Mouse (Mus musculus): ENCODE measurements around the gene Piwil1. TPM values are rescaled to one million over a fixed set of nuclear protein-coding genes. Genes with fewer than 3 reads are reported as not detected.
"Not testable (repeated sequence)": the region's sequence is repeated elsewhere in the genome, so short reads cannot be mapped to it uniquely, and the experiment has no call there.

Gene Piwil1
- polyA plus RNA-seq, 1 experiment from 2014 or later: not detected

- Histone ChIP-seq H3K9ac (ENCODE audit: low read length) (no peak overlapping the region; the same call in 1 of the 2 replicates), H3K27me3 (ENCODE audit: control insufficient read depth, insufficient read depth, low read length) (no peaks in the 10 kb centered on the region), H3K4me2 (ENCODE audit: low read depth, low read length) (peak overlapping the region; percentile 42), H3K9me3 (replicated peaks; ENCODE audit: control insufficient read depth, low read length) (0 out of 2 replicates have a peak, but pooled peaks cover 5% of the 10 kb centered on the region), H3K4me1 (ENCODE audit: control insufficient read depth, insufficient read depth, low read length) (0 out of 2 replicates have a peak, but pooled peaks cover 2% of the 10 kb centered on the region), H3K36me3 (ENCODE audit: control insufficient read depth, insufficient read depth, low read length) (no peaks in the 10 kb centered on the region), H3K4me3 (replicated peaks; ENCODE audit: low read length) (no peak overlapping the region), H3K27ac (ENCODE audit: low read length) (no peak overlapping the region)
- ATAC-seq (ENCODE audit: insufficient read depth, low FRiP score): no peak
- 24% methylated on average over 10 of the region's 10 CpGs for WGBS
Measured at GRCm38 (mm10) chr5:128703688-128704087, 1.4 kb downstream of the Piwil1 start.

- peak overlapping the region; percentile 42 for H3K4me2 ChIP-seq (ENCODE audit: low read depth, low read length)
- no peak overlapping the region; the same call in 1 of the 2 replicates for H3K4me3 ChIP-seq (replicated peaks; ENCODE audit: low read length)
- ATAC-seq (ENCODE audit: insufficient read depth, low FRiP score): 0 out of 2 replicates have a peak, but pooled peaks have one; percentile 34
- no peak overlapping the region for H3K27ac ChIP-seq (ENCODE audit: low read length)
- 36% methylated on average over 18 of the region's 19 CpGs for WGBS
- H3K4me1 ChIP-seq (ENCODE audit: control insufficient read depth, insufficient read depth, low read length): 0 out of 2 replicates have a peak, but pooled peaks cover 2% of the 10 kb centered on the region
- H3K9ac ChIP-seq (ENCODE audit: low read length): no peak overlapping the region; the same call in 1 of the 2 replicates
- 0 out of 2 replicates have a peak, but pooled peaks cover 5% of the 10 kb centered on the region for H3K9me3 ChIP-seq (replicated peaks; ENCODE audit: control insufficient read depth, low read length)
- H3K27me3 ChIP-seq (ENCODE audit: control insufficient read depth, insufficient read depth, low read length): no peaks in the 10 kb centered on the region
- H3K36me3 ChIP-seq (ENCODE audit: control insufficient read depth, insufficient read depth, low read length): no peaks in the 10 kb centered on the region
Measured at GRCm38 (mm10) chr5:128704134-128704904, 2.0 kb downstream of the Piwil1 start.

- Histone ChIP-seq H3K9me3 (replicated peaks; ENCODE audit: control insufficient read depth, low read length) (0 out of 2 replicates have a peak, but pooled peaks cover 5% of the 10 kb centered on the region), H3K36me3 (ENCODE audit: control insufficient read depth, insufficient read depth, low read length) (no peaks in the 10 kb centered on the region), H3K4me3 (replicated peaks; ENCODE audit: low read length) (no peak overlapping the region), H3K9ac (ENCODE audit: low read length) (no peak overlapping the region), H3K4me1 (ENCODE audit: control insufficient read depth, insufficient read depth, low read length) (0 out of 2 replicates have a peak, but pooled peaks cover 2% of the 10 kb centered on the region), H3K4me2 (ENCODE audit: low read depth, low read length) (no peak overlapping the region), H3K27ac (ENCODE audit: low read length) (no peak overlapping the region), H3K27me3 (ENCODE audit: control insufficient read depth, insufficient read depth, low read length) (no peaks in the 10 kb centered on the region)
- WGBS: 98% methylated on average over 1 of the region's 1 CpGs
- no peak for ATAC-seq (ENCODE audit: insufficient read depth, low FRiP score)
Measured at GRCm38 (mm10) chr5:128706467-128706866, 4.1 kb downstream of the Piwil1 start.

GRCm38 (mm10) chr5:128707271-128707670, 4.9 kb downstream of the Piwil1 start:
- H3K27ac ChIP-seq (ENCODE audit: low read length): no peak overlapping the region
- no peak overlapping the region for H3K4me3 ChIP-seq (replicated peaks; ENCODE audit: low read length)
- H3K9ac ChIP-seq (ENCODE audit: low read length): no peak overlapping the region
- 90% methylated on average over 11 of the region's 11 CpGs for WGBS
- H3K4me1 ChIP-seq (ENCODE audit: control insufficient read depth, insufficient read depth, low read length): 0 out of 2 replicates have a peak, but pooled peaks cover 2% of the 10 kb centered on the region
- ATAC-seq (ENCODE audit: insufficient read depth, low FRiP score): no peak
- H3K27me3 ChIP-seq (ENCODE audit: control insufficient read depth, insufficient read depth, low read length): no peaks in the 10 kb centered on the region
- H3K9me3 ChIP-seq (replicated peaks; ENCODE audit: control insufficient read depth, low read length): peaks cover 7% of the 10 kb centered on the region; the same call in 1 of the 2 replicates
- no peak overlapping the region for H3K4me2 ChIP-seq (ENCODE audit: low read depth, low read length)
- H3K36me3 ChIP-seq (ENCODE audit: control insufficient read depth, insufficient read depth, low read length): no peaks in the 10 kb centered on the region

- no peaks in the 10 kb centered on the region for H3K27me3 ChIP-seq (ENCODE audit: control insufficient read depth, insufficient read depth, low read length)
- H3K4me2 ChIP-seq (ENCODE audit: low read depth, low read length): no peak overlapping the region
- H3K27ac ChIP-seq (ENCODE audit: low read length): no peak overlapping the region
- no peaks in the 10 kb centered on the region for H3K36me3 ChIP-seq (ENCODE audit: control insufficient read depth, insufficient read depth, low read length)
- no peak for ATAC-seq (ENCODE audit: insufficient read depth, low FRiP score)
- peaks cover 7% of the 10 kb centered on the region; the same call in 1 of the 2 replicates for H3K9me3 ChIP-seq (replicated peaks; ENCODE audit: control insufficient read depth, low read length)
- H3K9ac ChIP-seq (ENCODE audit: low read length): no peak overlapping the region
- no peak overlapping the region for H3K4me3 ChIP-seq (replicated peaks; ENCODE audit: low read length)
- WGBS: 85% methylated on average over 5 of the region's 5 CpGs
- H3K4me1 ChIP-seq (ENCODE audit: control insufficient read depth, insufficient read depth, low read length): 0 out of 2 replicates have a peak, but pooled peaks cover 2% of the 10 kb centered on the region
Measured at GRCm38 (mm10) chr5:128708929-128709328, 6.6 kb downstream of the Piwil1 start.

- no peak for ATAC-seq (ENCODE audit: insufficient read depth, low FRiP score)
- H3K4me2 ChIP-seq (ENCODE audit: low read depth, low read length): no peak overlapping the region
Measured at GRCm38 (mm10) chr5:128710596-128710995, 8.3 kb downstream of the Piwil1 start.

GRCm38 (mm10) chr5:128711847-128712246, 9.5 kb downstream of the Piwil1 start:
- H3K36me3 ChIP-seq (ENCODE audit: control insufficient read depth, insufficient read depth, low read length): no peaks in the 10 kb centered on the region
- H3K9me3 ChIP-seq (replicated peaks; ENCODE audit: control insufficient read depth, low read length): peaks cover 2% of the 10 kb centered on the region; the same call in 1 of the 2 replicates
- H3K4me3 ChIP-seq (replicated peaks; ENCODE audit: low read length): no peak overlapping the region
- no peak overlapping the region for H3K9ac ChIP-seq (ENCODE audit: low read length)
- H3K4me1 ChIP-seq (ENCODE audit: control insufficient read depth, insufficient read depth, low read length): no peaks in the 10 kb centered on the region
- H3K27ac ChIP-seq (ENCODE audit: low read length): no peak overlapping the region
- ATAC-seq (ENCODE audit: insufficient read depth, low FRiP score): no peak
- no peak overlapping the region for H3K4me2 ChIP-seq (ENCODE audit: low read depth, low read length)
- WGBS: 87% methylated on average over 6 of the region's 6 CpGs
- H3K27me3 ChIP-seq (ENCODE audit: control insufficient read depth, insufficient read depth, low read length): no peaks in the 10 kb centered on the region

More at GRCm38 (mm10) chr5:128710596-128710995, 8.3 kb downstream of the Piwil1 start:
- H3K4me1 ChIP-seq (ENCODE audit: control insufficient read depth, insufficient read depth, low read length): no peaks in the 10 kb centered on the region
- peaks cover 7% of the 10 kb centered on the region; the same call in 1 of the 2 replicates for H3K9me3 ChIP-seq (replicated peaks; ENCODE audit: control insufficient read depth, low read length)
- H3K36me3 ChIP-seq (ENCODE audit: control insufficient read depth, insufficient read depth, low read length): no peaks in the 10 kb centered on the region
- H3K4me3 ChIP-seq (replicated peaks; ENCODE audit: low read length): no peak overlapping the region
- no peak overlapping the region for H3K9ac ChIP-seq (ENCODE audit: low read length)
- no peak overlapping the region for H3K27ac ChIP-seq (ENCODE audit: low read length)
- 25% methylated on average over 8 of the region's 8 CpGs for WGBS
- no peaks in the 10 kb centered on the region for H3K27me3 ChIP-seq (ENCODE audit: control insufficient read depth, insufficient read depth, low read length)

- no peak overlapping the region for H3K27ac ChIP-seq (ENCODE audit: low read length)
- H3K4me3 ChIP-seq (replicated peaks; ENCODE audit: low read length): no peak overlapping the region
- no peaks in the 10 kb centered on the region for H3K4me1 ChIP-seq (ENCODE audit: control insufficient read depth, insufficient read depth, low read length)
- peaks cover 2% of the 10 kb centered on the region; the same call in 1 of the 2 replicates for H3K9me3 ChIP-seq (replicated peaks; ENCODE audit: control insufficient read depth, low read length)
- 66% methylated on average over 16 of the region's 16 CpGs for WGBS
- ATAC-seq (ENCODE audit: insufficient read depth, low FRiP score): no peak
- H3K4me2 ChIP-seq (ENCODE audit: low read depth, low read length): no peak overlapping the region
- H3K27me3 ChIP-seq (ENCODE audit: control insufficient read depth, insufficient read depth, low read length): no peaks in the 10 kb centered on the region
- H3K36me3 ChIP-seq (ENCODE audit: control insufficient read depth, insufficient read depth, low read length): no peaks in the 10 kb centered on the region
- no peak overlapping the region for H3K9ac ChIP-seq (ENCODE audit: low read length)
Measured at GRCm38 (mm10) chr5:128715171-128715570, 12.8 kb downstream of the Piwil1 start.

- H3K4me3 ChIP-seq (replicated peaks; ENCODE audit: low read length); H3K9me3 ChIP-seq (replicated peaks; ENCODE audit: control insufficient read depth, low read length); H3K27me3 ChIP-seq (ENCODE audit: control insufficient read depth, insufficient read depth, low read length); H3K4me1 ChIP-seq (ENCODE audit: control insufficient read depth, insufficient read depth, low read length); ATAC-seq (ENCODE audit: insufficient read depth, low FRiP score); H3K4me2 ChIP-seq (ENCODE audit: low read depth, low read length); H3K9ac ChIP-seq (ENCODE audit: low read length); H3K36me3 ChIP-seq (ENCODE audit: control insufficient read depth, insufficient read depth, low read length); H3K27ac ChIP-seq (ENCODE audit: low read length): not testable (repeated sequence)
- WGBS: 87% methylated on average over 11 of the region's 11 CpGs
Measured at GRCm38 (mm10) chr5:128720461-128720860, 18.1 kb downstream of the Piwil1 start.
